Mouse (Mus musculus) layer of hippocampus, adult 11-12 months (tissue): ENCODE measurements around the gene Gtf2h3.
A peak's percentile ranks its signal among the peaks of the same experiment; 100 is the strongest.
"Not testable (repeated sequence)": the region's sequence is repeated elsewhere in the genome, so short reads cannot be mapped to it uniquely, and the experiment has no call there.

ENCODE experiments used
- DNase-seq: peaks from one replicate; pipeline ENCODE4 v3.0.0; 2022; ENCODE audit warnings: low spot score

The Gtf2h3 gene

DNA sequence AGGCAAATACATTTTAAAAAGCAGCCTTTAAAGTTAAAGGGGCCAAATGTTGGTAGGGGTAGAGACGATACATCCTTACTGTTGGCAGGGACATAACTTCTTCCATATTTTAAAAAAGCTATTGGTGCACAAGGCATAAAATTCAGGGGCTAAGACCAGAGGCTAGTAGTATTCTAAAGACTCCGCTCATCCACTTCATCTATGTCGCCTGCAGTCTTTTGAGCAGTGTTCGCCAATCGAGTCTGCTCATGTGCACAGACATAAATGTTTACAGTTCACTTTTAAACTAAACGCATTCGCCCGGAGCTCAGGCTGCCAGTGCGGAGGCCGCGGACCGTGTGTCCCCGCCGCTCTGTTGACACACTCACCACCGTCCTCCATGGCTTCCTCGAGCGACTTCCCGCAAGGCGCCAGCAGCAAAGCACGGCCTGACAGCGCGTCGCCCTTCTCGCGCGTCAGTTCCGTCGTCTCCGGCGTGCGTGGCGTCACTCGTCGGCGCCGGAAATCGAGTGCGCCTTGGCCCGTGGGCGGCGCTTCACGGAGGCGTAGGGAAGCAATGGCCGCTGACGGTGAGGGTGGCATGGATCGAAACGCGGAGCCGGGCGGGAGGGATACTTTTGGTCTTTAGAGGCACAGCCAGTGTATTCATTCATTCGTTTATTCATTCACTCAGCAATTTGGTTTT, at the start of gene Gtf2h3, which contains the start of gene Eif2b1:
Gene Gtf2h3 (plus strand): TSS at position 508 of the 685 bp plus-strand sequence.
Gene Eif2b1 (minus strand): TSS at position 499 of the 685 bp plus-strand sequence.
- DNase-seq = peak; percentile 92

GRCm38 (mm10) chr5:124529191-124529651, 49.7 kb upstream of the Gtf2h3 start:
- DNase-seq = no peak

GRCm38 (mm10) chr5:124529697-124530096, 49.2 kb upstream of the Gtf2h3 start:
- no peak for DNase-seq

DNA sequence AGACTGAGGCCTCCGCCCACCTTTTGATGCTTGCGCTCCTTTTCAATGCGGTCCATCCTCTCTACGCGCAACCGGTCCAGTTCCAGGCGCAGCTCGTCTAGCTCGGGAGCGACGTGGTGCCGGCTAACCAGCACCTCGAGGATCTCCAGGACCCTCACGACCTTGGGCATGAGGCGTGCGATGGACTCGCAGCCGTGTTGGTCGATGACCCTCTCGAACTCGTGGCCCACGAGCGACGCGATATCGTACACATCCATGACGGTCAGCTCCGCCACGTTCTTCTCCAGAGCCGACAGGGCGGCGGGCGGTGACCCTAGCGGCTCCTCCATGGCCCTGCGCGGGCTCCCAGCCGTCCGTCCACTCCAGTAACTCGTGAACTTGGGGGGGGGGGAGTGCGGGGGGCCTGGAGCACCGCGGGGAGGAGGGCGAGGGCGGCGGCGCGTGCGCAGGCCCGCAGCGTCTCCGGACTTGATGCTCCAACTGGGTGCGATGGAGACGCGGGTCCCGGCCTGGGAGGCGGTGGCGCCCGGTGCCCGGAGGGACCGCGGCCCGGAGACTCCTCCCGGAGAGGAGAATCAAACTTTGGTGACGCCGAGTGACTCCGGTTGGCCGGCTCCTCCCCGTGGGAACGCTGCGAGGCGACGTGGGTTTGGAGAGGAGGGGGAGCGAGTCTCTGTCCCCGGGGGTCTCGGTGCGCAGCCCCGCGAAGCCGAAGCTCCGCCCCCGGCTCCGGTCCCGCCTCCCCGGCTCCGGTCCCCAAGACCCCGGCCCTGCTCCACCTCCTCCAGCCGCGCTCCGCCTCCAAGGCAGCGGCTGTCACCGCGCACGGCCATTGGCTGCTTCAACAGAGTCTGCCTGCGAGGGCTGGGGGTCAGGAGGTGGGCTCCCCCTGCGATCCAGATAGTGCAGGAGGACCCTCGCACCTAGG, 48.0 kb upstream of the Gtf2h3 start, which contains the start of gene Rilpl1:
Gene Rilpl1 (minus strand): TSS at position 737 of the 928 bp plus-strand sequence.
- peak; percentile 75 for DNase-seq

DNA sequence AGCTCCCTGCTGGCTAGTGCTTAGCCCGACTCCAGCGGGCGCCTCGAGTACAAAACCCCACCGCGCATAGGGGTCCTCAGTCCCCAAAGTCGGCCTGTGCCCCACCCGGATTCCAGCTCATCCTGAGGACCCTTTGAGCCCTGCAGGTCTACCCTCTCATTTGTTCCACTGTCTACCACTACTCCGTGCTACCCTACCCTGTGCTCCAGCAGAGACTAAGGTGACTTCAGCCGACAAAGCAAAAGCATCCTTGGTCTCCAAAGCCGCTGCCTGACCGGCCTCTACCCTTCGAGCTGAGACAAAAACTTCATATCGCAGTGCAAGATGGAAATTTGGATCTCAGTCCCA, 47.4 kb upstream of the Gtf2h3 start:
- no peak for DNase-seq

GRCm38 (mm10) chr5:124532451-124532850, 46.5 kb upstream of the Gtf2h3 start:
- no peak for DNase-seq

DNA sequence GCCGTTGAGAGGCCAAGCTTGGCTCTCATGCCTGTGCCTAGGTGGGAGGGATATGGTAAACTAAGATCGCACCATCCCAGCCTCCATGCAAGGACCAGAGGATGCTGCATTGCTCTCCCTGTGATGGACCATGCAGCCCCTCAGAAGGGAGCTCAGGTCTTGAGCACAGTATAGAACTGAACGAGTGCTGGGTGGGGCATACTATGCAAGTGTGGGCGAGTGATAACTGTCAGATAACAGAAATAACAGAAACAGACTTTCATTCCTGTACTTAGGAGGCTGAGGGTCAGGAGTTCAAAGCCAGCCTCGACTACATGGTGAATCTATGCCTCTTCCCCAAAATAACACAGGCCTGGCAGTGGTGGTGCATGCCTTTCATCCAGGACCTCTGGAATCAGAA, 43.9 kb upstream of the Gtf2h3 start:
- DNase-seq = no peak

- DNase-seq = no peak
These were observed 42.2 kb upstream of the Gtf2h3 start for GRCm38 (mm10) chr5:124536776-124537175.

DNA sequence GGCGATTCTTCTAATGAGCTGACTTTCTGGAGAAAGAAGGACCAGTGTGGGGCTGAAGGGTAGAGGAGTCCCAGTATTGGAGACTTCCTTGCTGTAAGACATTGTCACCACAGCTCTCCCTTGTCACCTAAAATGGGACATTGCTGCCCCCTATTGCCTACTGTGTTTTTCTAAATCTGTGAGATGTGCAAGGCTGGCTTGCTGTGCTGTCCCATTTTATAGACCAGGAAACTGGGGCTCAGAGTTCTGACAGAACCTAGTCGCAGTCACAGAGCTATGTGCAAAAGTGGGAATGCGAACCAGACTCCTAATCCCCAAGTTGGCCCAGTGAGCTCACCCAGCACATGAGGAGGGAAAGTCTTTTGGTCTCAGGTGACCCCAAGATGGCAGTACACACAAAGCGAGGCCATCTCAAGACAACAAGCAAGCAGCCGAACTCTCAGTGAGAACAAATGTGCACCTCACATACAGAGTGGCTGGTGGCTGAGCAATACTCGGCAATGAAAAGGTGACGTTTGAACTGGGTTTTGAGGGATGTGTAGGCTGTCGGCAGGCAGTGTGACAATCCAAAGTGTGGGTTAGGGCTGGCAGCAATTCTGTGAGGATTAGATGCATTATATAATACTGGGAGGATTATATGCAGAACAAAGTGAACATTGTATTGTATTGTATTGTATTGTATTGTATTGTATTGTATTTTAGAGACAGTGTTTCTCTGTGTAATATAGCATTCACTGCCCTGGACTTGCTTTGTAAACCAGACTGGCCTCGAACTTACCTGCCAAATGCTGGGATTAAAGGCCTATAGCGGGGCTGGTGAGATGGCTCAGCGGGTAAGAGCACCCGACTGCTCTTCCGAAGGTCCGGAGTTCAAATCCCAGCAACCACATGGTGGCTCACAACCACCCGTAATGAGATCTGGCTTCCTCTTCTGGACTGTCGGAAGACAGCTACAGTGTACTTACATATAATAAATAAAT, 39.8 kb upstream of the Gtf2h3 start:
- DNase-seq = peak; percentile 83

GRCm38 (mm10) chr5:124539905-124540304, 39.0 kb upstream of the Gtf2h3 start:
- DNase-seq = no peak

DNA sequence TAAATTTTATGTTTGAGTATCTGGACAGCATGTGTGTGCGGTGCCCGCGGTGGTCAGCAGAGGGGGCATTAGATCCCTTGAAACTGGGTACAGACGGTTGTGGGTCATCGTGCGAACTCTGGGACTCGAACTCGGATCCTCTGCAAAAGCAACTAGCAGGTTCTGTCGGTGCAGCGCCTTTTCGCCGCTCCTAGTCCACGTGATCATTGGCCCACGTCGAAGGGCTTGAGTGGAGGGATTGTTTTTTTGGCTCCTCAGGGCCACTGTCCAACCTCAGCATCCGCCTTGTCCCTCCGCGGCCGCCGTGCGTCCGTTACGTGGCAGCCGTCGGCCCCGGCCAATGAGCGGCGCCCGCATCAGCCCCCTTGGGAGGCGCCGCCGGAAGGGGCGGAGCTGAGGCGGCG, 38.6 kb upstream of the Gtf2h3 start, which contains the start of gene Tmed2:
Gene Tmed2 (plus strand): TSS at position 313 of the 404 bp plus-strand sequence.
- DNase-seq = peak; percentile 97

DNA sequence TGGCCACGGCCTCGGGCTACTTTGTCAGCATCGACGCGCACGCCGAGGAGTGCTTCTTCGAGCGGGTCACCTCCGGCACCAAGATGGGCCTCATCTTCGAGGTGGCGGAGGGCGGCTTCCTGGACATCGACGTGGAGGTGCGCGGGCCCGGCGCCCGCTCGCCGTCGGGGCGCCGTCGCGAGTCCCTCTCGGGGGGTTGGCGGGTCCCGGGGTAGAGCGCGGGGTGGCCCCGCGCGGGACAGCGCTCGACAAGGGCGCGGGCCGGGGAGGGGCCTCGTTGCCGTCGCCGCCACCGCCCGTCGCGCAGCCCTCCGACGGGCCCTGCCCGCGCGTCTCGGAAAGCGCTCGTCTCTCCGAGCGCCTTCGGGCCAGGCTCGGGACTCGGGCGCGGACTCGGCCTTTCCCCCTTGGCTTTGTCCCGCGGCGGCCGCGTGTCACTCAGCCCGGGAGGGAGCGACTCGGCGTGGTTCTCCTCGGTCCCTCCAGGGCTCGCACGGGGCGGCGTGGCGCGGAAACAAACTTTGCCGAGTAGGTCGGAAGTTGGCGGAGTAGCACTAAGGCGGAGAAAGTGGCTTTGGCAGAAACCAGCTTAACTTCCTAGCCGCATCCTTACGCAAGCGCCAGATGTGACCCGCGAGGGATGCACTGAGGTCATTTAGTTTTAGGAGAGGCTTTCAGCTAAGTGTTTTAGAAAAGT, 37.9 kb upstream of the Gtf2h3 start:
- no peak for DNase-seq

- no peak for DNase-seq
These were observed 37.4 kb upstream of the Gtf2h3 start for GRCm38 (mm10) chr5:124541602-124541973.

GRCm38 (mm10) chr5:124550737-124551136, 28.2 kb upstream of the Gtf2h3 start:
- DNase-seq = not testable (repeated sequence)

DNA sequence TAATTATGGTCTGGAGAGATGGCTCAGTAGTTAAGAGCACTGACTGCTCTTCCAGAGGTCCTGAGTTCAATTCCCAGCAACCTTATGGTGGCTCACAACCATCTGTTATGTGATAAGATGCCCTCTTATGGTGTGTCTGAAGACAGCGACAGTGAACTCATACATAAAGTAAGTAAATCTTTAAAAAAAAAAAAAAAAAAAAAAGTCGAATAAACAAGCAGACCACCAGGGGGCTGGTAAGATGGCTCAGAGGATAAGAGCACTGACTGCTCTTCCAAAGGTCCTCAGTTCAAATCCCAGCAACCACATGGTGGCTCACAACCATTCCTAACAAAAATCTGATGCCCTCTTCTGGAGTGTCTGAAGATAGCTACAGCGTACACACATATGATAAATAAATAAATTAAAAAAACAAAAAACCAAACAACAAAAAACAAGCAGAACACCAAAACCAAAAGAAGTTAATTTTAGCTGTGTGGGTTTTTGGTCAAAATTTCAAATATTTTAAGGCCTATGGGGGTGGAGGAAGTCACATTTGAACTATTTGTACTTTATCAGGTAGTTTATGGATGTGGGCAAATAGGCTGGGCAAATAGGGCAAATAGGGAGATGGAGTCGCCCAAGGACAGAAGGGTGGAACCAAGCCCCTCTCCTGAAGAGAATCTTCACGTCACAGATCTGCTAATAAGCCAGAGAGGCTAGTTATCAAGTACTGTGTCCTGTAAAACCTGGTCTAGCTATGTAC, 27.4 kb upstream of the Gtf2h3 start:
- DNase-seq = not testable (repeated sequence)

- no peak for DNase-seq
These were observed 26.9 kb upstream of the Gtf2h3 start for GRCm38 (mm10) chr5:124552094-124552472.

DNA sequence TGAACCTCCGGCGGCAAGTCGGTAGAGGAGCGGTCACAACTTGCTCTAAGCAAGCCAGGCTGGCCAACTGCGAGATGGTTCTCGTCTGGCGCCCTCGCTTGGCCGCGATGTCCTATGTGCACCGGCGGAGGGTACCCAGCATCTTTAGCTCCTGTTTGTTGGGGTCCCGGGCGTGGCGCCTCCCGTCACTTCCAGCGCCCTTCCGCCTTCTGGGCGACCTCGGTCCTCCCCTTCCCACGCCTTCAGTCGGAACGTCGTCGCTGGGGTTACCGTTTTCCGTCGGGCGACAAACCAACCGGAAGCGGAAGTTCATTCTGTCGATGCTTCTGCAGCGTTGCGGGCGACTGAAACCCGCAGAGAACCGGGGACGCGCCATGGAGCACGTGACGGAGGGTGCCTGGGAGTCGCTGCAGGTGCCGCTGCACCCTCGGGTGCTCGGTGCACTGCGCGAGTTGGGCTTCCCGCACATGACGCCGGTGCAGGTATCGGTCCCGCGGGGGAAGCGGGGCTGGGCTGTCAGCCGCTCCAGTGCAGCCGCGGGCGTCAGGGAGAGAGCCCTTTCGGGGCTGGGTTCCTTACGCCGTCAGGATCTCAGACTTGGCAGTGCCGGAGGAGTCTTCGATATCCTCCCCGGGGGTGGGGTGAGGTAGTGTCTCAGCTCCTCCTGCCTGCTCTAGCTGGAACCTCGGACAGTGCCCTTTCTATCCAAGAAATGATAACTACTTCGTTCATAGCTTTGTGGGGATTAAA, 26.2 kb upstream of the Gtf2h3 start, which contains the start of gene Ddx55:
Gene Ddx55 (plus strand): TSS at position 307 of the 750 bp plus-strand sequence.
- peak; percentile 89 for DNase-seq

DNA sequence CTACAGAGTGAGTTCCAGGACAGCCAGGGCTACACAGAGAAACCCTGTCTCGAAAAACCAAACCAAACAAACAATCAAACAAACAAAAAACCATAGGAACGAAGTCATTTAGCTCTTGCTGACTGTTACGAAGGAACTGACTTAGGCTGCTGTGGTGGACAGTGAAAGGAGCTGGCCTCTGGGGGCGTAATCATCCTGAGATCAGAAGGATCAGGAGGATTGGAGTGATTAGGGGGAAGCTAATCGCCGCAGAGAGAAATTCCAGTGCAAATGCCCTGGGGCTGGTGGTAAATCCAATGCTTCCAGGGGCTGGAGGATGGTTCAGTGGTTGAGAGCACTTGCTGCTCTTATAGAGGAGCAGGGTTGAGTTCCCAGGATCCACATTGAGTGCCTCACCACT, 25.3 kb upstream of the Gtf2h3 start:
- DNase-seq = no peak

GRCm38 (mm10) chr5:124555145-124555544, 23.8 kb upstream of the Gtf2h3 start:
- DNase-seq = no peak
